Mouse (Mus musculus): ENCODE data around the gene N4bp2l2. TPM values are rescaled to one million over a fixed set of nuclear protein-coding genes. Genes with fewer than 3 reads are reported as not detected.
A peak's percentile ranks its signal among the peaks of the same experiment; 100 is the strongest.
"Not testable (repeated sequence)": the region's sequence is repeated elsewhere in the genome, so short reads cannot be mapped to it uniquely, and the experiment has no call there.

Gene N4bp2l2
- 16.1 TPM for polyA plus RNA-seq (2012; fragmentation: generic; extraction: Trizol)
- long read RNA-seq, experiment 1, full-length matches to known transcripts: 12 of 21 reads
- long read RNA-seq, experiment 1, partial matches to known transcripts: 2 of 21 reads
- long read RNA-seq, experiment 1, other reads (novel, unspliced or antisense): 7 of 21 reads
- long read RNA-seq, experiment 2, full-length matches to known transcripts: 42 of 69 reads
- long read RNA-seq, experiment 2, partial matches to known transcripts: 1 of 69 reads
- long read RNA-seq, experiment 2, other reads (novel, unspliced or antisense): 26 of 69 reads

- Histone ChIP-seq H3ac (ENCODE audit: control insufficient read depth, insufficient read length, low read depth) (peak within 1 kb of the TSS; percentile 96), H3K79me2 (ENCODE audit: control insufficient read depth, insufficient read depth) (peaks cover 41% of the 10 kb centered on the region), H3K4me3 (ENCODE audit: insufficient read depth, poor library complexity, severe bottlenecking) (peak within 1 kb of the TSS; percentile 96), H3K79me3 (ENCODE audit: low read depth) (peaks cover 37% of the 10 kb centered on the region), H3K36me3 (ENCODE audit: control insufficient read depth, insufficient read depth) (peaks cover 13% of the 10 kb centered on the region)
- not testable (repeated sequence) for H3K27me3 ChIP-seq (ENCODE audit: control insufficient read depth, insufficient read depth, insufficient read length)
Observed at GRCm38 (mm10) chr5:150666133-150666739, at the start of gene N4bp2l2. TSS of gene N4bp2l2 (minus strand) at chr5:150666183.

GRCm38 (mm10) chr5:150713431-150713830, 47.4 kb upstream of the N4bp2l2 start:
- no peak overlapping the region for H3ac ChIP-seq (ENCODE audit: control insufficient read depth, insufficient read length, low read depth)
- H3K79me2 ChIP-seq (ENCODE audit: control insufficient read depth, insufficient read depth): peaks cover 97% of the 10 kb centered on the region
- H3K27me3 ChIP-seq (ENCODE audit: control insufficient read depth, insufficient read depth, insufficient read length): no peaks in the 10 kb centered on the region
- no peaks in the 10 kb centered on the region for H3K36me3 ChIP-seq (ENCODE audit: control insufficient read depth, insufficient read depth)
- H3K79me3 ChIP-seq (ENCODE audit: low read depth): peaks cover 71% of the 10 kb centered on the region
- TF ChIP-seq FOSL1 (IDR thresholded peaks at IDR 0.05; ENCODE audit: insufficient read depth, low read length, poor library complexity, severe bottlenecking): no peak
- H3K4me3 ChIP-seq (ENCODE audit: insufficient read depth, poor library complexity, severe bottlenecking): no peak overlapping the region

- Histone ChIP-seq H3K27me3 (ENCODE audit: control insufficient read depth, insufficient read depth, insufficient read length) (no peaks in the 10 kb centered on the region), H3K4me3 (ENCODE audit: insufficient read depth, poor library complexity, severe bottlenecking) (no peak overlapping the region), H3K79me2 (ENCODE audit: control insufficient read depth, insufficient read depth) (peaks cover 99% of the 10 kb centered on the region), H3ac (ENCODE audit: control insufficient read depth, insufficient read length, low read depth) (no peak overlapping the region), H3K36me3 (ENCODE audit: control insufficient read depth, insufficient read depth) (no peaks in the 10 kb centered on the region), H3K79me3 (ENCODE audit: low read depth) (peaks cover 79% of the 10 kb centered on the region)
- TF ChIP-seq USF1 (IDR thresholded peaks at IDR 0.05; ENCODE audit: low read depth) (no peak), MAX (IDR thresholded peaks at IDR 0.05) (no peak), CEBPB (IDR thresholded peaks at IDR 0.05; ENCODE audit: low read depth) (no peak), MYOD1 (IDR thresholded peaks at IDR 0.05; ENCODE audit: control insufficient read depth, insufficient read length, low read depth) (no peak), MYOG (IDR thresholded peaks at IDR 0.05; ENCODE audit: control insufficient read depth, extremely low read depth, insufficient read length) (no peak), FOSL1 (IDR thresholded peaks at IDR 0.05; ENCODE audit: insufficient read depth, low read length, poor library complexity, severe bottlenecking) (no peak), CTCF (IDR thresholded peaks at IDR 0.05; ENCODE audit: control insufficient read depth, insufficient read depth, insufficient read length) (no peak)
Observed at GRCm38 (mm10) chr5:150711503-150711902, 45.5 kb upstream of the N4bp2l2 start.

- not testable (repeated sequence) for H3ac ChIP-seq (ENCODE audit: control insufficient read depth, insufficient read length, low read depth); H3K4me3 ChIP-seq (ENCODE audit: insufficient read depth, poor library complexity, severe bottlenecking); H3K27me3 ChIP-seq (ENCODE audit: control insufficient read depth, insufficient read depth, insufficient read length); H3K36me3 ChIP-seq (ENCODE audit: control insufficient read depth, insufficient read depth)
- Histone ChIP-seq H3K79me2 (ENCODE audit: control insufficient read depth, insufficient read depth) (peaks cover 99% of the 10 kb centered on the region), H3K79me3 (ENCODE audit: low read depth) (peaks cover 69% of the 10 kb centered on the region)
Observed at GRCm38 (mm10) chr5:150707181-150707580, 41.2 kb upstream of the N4bp2l2 start.

- H3K36me3 ChIP-seq (ENCODE audit: control insufficient read depth, insufficient read depth): not testable (repeated sequence)
- H3K79me3 ChIP-seq (ENCODE audit: low read depth): peaks cover 67% of the 10 kb centered on the region
Observed at GRCm38 (mm10) chr5:150706651-150707050, 40.7 kb upstream of the N4bp2l2 start.

GRCm38 (mm10) chr5:150702714-150703113, 36.7 kb upstream of the N4bp2l2 start:
- H3K27me3 ChIP-seq (ENCODE audit: control insufficient read depth, insufficient read depth, insufficient read length): no peaks in the 10 kb centered on the region
- peaks cover 12% of the 10 kb centered on the region for H3K36me3 ChIP-seq (ENCODE audit: control insufficient read depth, insufficient read depth)
- no peak for TF ChIP-seq FOSL1 (IDR thresholded peaks at IDR 0.05; ENCODE audit: insufficient read depth, low read length, poor library complexity, severe bottlenecking)
- TF ChIP-seq MAX (IDR thresholded peaks at IDR 0.05): no peak
- TF ChIP-seq CTCF (IDR thresholded peaks at IDR 0.05; ENCODE audit: control insufficient read depth, insufficient read depth, insufficient read length): no peak
- no peak for TF ChIP-seq MYOG (IDR thresholded peaks at IDR 0.05; ENCODE audit: control insufficient read depth, extremely low read depth, insufficient read length)
- no peak for TF ChIP-seq USF1 (IDR thresholded peaks at IDR 0.05; ENCODE audit: low read depth)
- no peak for TF ChIP-seq CEBPB (IDR thresholded peaks at IDR 0.05; ENCODE audit: low read depth)
- TF ChIP-seq MYOD1 (IDR thresholded peaks at IDR 0.05; ENCODE audit: control insufficient read depth, insufficient read length, low read depth): no peak
- no peak overlapping the region for H3ac ChIP-seq (ENCODE audit: control insufficient read depth, insufficient read length, low read depth)
- H3K79me3 ChIP-seq (ENCODE audit: low read depth): peaks cover 56% of the 10 kb centered on the region
- H3K79me2 ChIP-seq (ENCODE audit: control insufficient read depth, insufficient read depth): peaks cover 88% of the 10 kb centered on the region
- no peak overlapping the region for H3K4me3 ChIP-seq (ENCODE audit: insufficient read depth, poor library complexity, severe bottlenecking)

More at GRCm38 (mm10) chr5:150706651-150707050, 40.7 kb upstream of the N4bp2l2 start:
- H3K79me2 ChIP-seq (ENCODE audit: control insufficient read depth, insufficient read depth): peaks cover 100% of the 10 kb centered on the region
- H3K4me3 ChIP-seq (ENCODE audit: insufficient read depth, poor library complexity, severe bottlenecking); H3K27me3 ChIP-seq (ENCODE audit: control insufficient read depth, insufficient read depth, insufficient read length); H3ac ChIP-seq (ENCODE audit: control insufficient read depth, insufficient read length, low read depth): not testable (repeated sequence)
